Mouse (Mus musculus) v-Abl transformed pro-B cells (cell line): ENCODE results near the gene Lhfpl3.

Experiments
- in situ Hi-C, 2 experiments: fragments of 400-800 bp; cut with MboI; formaldehyde crosslinking; loops; one replicate each; pipeline ENCODE4 v1.15.1; 2025; ENCODE audit not compliant: unreplicated experiment in 2 of 2

The Lhfpl3 gene

DNA sequence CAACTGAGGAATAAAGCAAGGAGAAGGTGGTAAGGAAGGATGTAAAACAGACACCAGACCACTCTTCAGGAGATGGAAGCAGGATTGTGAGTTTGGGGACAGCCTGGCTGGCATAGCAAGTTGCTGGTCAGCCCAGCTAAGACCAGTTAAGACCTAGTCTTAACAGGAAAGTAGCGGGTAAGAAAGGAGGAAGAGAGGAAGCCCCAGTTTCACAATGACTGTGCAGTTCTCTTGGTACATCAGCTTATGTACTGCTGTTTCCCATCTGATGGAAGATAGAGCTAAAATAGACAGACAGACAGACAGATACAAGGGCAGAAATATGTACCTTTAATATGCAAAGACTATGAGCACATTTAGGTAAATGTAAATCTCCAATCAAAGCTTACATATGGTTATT lies 171.3 kb downstream of the Lhfpl3 start:
- in situ Hi-C loops, result no loop called here

DNA sequence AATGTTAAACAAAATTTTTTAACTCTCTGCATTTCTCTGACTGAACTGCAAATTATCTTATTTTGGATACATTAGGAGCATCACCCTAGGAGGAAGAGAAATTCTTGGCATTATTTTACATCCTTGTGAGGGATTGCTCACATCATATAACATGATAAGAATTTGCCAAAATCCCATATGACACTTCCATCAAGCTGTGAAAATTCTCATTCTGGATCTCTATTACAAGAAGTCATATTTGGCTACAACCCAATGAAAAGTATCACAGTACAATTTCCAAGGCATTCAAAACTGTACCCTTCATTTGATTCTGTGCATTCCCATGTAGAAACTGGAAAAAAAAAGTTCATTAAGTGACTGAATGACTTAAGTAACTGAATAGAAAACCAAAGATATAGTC lies 180.3 kb downstream of the Lhfpl3 start:
- in situ Hi-C loops, result no loop called here

DNA sequence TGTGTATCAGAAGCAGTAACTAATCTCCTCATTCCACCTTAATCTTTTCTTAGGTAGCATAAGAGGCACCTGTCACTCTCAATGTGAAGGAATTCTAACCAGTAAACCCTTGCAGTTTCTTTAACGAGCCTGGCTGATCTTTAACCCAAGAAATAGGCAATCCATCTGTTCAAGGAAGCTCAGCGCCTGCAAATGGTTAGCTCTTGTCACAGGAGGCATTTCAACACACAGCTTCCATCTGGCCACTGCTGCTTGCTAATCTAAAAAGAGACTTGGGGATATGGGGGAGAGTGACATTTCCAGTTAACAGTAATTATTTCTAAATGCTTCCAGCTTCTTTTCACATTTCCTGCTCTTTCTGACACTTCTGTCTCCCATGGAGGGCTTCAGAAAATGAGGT lies 182.9 kb downstream of the Lhfpl3 start:
- in situ Hi-C loops, result no loop called here

DNA sequence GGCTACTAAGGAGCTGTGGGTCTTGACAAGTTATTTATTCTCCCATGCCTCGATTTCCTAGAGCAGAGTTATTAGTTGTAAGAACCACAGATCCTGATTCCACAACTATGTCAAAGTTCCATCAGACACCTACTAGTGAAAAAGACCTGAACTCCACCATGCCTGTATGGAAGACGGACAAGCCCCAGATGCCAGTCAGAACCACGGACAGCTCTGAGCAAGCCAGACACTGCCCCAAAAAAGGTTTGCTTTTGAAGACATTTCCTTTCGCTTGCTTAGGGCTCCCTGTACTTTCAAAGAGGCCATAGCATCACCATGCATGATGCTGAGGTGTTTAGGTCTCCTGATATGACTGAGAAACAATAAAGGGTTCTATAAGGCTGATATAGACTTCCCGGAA lies 197.4 kb downstream of the Lhfpl3 start:
- in situ Hi-C loops, result no loop called here

DNA sequence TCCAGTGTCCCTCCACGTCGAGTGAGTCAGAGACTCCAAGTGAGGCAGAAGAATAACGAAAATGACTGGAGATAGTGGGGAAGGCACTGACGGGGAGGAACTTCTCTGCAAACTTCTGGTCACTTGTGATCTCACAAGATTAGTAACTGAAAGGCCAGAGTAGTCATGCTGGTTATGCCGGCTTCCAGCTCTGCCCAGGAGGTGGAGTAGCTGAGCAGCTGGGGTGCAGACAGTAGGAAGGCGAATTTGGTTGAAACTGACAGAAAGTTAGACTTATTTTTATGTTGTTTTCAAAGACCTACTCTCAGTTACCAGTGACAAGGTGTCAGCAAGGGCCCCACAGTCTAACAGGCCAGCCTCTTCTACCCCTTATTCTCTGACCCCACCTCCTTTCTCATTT lies 217.4 kb downstream of the Lhfpl3 start:
- in situ Hi-C loops, result no loop called here

DNA sequence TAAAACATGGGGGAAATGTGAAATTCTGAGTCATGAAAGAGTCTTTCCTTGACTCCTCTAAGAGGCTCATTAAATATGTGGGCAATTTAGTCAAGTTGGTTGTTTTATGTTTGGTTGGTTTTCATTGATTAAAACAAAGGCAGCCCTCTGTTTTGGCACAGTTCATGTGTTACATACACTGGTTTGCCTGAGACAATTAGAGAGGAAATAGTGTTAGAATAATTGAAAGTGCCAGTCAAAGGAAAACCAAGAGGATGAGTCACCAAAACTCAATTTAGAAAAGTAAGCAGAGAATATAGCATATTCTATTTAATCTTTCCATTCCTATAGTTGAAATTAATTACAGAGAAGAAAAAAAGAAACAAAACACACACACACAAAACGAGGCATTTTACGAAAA lies 240.9 kb downstream of the Lhfpl3 start:
- in situ Hi-C loops, result no loop called here

DNA sequence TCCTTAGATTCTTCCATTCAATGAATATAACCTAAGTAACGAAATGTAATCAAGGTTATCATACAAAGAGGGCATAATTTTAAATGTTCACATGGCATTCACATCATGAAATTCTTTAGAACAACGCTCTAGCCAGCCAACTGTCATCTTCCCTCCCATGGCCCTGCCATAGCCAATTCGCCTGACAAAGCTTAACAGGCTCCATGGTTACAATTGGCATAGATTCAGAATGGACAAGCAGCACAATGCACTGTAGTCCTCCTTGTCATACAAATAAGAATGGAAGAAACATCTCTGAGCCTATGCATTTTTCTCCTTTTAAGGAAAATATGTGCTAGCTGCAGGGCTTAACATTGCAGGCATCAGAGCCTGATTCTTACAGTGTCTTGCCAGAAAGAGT lies 254.0 kb downstream of the Lhfpl3 start:
- in situ Hi-C loops, result no loop called here

DNA sequence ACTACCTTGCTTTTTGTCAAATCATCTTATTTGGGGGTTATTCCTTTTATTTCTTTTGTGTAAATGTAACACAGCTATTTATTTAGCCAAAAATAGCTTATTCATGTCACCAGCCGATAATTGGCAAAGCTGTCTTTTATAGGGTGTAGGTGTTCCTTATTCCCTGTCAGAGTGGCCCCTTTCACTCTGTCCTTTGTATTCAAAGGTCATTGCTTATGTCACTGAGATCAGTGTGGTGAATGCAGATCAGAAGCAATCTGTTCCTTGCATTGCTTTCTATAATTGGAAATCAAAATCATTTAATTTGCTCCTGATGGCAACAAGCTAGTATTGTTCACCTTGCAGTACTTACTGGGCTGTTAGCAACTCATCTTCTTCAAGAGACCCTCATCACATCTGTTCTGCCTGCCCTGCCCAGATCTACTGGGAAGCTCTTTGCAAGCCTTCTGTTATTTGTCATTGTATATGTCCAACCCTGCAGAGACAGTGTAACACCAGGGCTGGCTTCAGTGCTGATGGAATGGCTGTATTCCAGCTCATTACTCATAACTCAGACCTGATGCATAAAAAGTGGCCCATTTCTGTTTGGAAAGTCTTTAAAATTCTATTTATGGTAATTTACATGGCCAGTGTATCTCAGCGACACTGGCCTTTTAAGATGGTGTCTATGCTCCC lies 257.4 kb downstream of the Lhfpl3 start:
- in situ Hi-C loops, result no loop called here

DNA sequence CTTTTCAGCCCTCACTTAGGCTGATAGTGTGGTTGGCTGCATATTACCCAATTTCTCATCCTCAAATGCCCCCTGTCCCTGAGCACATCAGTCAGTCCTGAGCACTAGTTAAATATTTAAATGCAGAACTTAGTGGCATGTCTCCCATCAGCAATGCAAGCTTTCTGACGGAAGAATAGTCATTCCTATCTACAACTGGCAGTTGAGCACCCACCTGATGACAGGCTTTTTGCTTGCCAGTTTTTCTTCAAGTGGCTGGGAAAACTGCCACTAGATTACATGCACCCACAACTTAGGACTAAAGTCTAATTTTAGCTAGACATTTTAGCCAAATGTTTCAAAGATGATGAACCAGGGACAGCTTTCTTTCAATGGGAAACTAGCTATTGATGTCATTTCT lies 260.3 kb downstream of the Lhfpl3 start:
- in situ Hi-C loops, result no loop called here

DNA sequence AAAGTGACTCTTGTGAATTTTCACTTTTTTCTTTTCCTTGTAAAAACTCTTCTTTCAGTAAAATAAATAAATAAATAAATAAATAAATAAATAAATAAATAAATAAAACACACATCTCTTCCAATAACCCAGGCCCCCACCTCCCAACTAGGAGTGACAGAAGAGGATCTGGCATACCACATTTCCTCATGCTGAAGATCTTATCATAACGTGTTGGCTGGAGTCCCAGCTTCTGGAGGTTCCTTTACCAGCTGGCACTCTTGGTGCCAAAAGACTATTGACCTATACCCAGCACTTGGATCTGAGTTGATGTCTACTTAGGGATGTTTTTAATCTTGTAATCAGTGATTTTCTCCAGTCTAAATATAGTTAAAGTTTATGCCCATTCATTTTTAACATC lies 264.6 kb downstream of the Lhfpl3 start:
- in situ Hi-C loops, result no loop called here

DNA sequence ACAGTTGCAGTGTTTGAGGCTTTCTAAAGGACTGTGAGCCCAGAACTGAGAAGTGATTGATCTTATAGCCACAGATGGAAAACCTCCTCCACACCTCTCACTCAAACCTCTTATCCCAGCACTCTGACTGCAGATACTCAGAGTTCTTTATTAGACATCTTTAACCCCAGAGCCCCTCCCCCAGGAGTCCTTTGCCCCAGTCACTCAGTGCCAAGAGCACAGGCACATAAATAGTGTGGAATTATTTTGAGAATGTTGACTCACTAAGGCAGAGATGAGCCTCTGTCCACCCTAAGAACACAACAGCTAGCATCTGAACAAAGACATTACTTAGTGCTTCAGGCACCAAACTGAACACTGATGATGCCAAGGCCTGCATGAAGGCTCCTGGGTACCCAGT lies 268.1 kb downstream of the Lhfpl3 start:
- in situ Hi-C loops, result no loop called here

DNA sequence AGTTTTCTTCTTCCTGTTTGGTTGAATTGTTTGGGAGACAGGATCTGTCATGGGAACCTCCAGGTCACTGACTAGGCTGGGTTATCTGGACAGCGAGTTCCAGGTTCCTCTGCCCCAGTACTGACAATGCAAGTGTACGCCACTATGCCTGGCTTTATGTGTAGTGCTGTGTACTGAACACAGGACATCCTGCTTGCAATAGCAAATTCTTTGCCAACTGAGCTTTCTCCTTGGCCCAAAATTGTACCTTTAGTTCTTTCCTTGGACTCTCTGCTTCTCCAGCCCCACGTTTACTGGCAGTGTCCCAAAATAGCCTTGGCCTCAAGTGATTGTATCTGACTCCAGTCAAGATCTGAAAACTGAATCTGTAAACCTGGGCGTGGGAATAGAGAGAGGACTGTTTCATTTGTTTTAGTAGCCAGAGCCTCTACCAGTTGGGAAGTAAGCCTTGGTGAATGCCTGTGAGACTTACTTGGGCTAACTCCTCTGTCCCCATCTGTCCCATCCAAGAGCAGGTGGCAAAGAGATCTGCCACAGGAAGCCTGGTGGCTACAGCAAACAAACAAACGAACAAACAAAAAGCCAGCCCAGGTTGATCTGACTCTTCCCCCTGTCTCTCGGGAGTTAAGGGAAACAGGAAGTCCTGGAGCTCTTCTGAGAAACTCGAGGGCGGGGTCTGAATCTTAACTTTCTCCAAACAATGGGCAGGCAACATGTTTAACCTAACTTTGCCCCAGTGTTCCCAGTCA lies 269.9 kb downstream of the Lhfpl3 start:
- in situ Hi-C loops, result no loop called here

DNA sequence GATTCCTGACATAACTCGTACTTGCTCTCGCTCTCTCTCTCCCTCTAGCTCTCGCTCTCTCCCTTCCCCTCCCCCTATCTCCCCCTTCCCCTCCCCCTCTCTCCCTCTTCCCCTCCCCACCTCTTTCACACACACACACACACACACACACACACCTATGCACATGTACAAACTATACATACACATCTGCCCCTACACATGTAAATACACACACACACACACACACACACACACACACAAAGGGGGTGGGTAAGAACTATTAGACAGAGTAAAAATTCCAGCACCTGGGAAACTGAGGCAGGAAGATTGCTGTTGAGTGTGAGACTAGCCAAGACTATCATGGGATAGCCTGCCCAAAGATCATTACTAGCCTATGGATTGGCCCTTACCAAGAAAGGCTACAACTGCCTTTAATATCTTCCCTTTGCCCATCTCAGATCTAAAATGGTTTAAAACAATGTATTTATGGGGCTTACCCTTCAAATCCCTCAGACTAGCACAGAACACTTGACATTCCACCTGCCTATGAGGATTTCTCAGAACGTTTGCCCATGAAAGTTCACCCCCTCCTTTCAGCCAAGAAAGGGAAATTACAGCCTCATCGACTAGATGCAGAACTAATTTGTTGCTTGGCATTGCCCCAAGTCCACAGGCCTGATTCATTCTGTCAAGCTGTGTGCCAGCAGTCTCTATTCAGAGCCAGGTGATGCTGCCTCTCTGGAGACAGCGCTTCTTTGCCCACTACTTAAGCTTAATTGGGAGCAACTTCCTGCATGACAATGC lies 289.3 kb downstream of the Lhfpl3 start:
- in situ Hi-C loops, result no loop called here

DNA sequence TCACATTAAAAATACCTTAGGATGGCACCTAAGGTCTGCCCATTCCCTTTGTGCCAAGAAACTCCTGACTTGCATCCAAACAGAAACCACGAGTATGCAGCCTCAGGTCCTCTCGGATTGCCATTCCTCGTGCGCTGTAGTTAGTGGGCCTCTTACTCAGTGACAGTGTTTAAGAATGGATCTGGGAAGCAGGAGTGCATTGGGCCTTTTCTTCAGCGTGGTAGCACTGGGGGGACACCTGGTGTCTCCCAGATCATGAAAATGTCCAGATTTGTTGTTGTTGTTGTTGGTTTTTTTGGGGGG lies 289.8 kb downstream of the Lhfpl3 start:
- in situ Hi-C loops, result no loop called here

DNA sequence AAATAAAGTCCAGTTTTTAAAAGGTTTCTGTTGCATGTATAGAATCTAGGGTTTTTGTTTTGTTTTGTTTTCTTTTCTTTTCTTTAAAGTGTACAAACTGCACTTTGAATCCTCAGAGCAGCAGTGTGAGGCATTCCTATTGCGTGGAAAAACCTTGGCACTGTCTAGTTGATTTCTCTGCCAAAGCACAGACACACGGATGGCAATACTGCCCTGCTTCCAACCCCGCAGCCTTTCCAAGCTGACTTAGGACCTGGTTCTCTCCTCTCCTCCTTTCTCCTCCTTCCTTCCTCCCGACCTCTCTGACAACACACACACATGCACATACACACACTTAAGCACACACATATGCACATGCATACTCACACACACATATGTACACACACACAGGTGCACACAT lies 294.6 kb downstream of the Lhfpl3 start:
- in situ Hi-C loops, result no loop called here

DNA sequence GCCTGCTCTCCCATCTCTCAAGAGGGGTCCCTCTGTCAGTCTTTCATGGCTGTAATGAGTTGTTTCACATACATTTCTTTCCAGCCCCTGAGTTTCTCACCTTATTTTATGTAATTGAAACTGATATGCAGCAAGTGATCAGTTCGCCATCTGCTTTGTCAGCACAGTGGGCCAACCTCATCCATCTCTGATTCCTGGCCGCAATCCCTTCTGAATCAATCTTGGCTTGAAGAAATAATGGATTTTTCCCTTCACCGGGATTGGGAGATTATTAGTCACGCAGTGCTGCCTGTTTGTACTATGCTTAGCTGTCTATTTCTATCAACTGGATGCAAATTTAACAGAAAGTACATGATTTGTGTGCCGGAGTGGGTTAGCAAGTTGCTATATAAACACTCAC lies 297.0 kb downstream of the Lhfpl3 start:
- in situ Hi-C loops, result no loop called here

DNA sequence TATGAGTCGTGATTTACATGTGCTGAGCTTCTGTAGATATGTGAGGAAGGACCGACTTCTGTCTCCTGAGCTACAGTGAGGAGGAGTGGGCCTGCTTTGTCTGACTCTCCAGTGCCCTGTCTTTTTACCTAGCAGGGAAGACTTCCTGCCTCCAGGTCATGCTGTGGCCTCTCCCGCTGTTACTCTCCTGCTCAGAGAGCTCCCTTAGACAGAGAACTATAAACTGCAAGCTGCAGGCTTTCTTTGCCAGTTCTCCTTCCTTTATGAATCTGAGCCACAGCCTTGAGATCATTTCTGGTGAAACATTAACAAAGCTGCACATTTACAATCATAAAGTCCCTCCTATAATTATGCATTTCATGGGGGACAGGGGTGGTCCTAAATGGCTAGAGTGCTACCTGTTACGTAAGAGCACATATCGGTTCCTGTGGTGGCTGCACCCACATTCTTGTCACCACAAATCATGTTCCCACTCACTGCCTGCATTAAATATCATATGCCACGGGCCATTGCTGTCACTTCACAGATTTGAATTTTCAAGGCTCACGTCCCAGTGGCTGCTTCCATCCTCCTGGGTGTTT lies 303.3 kb downstream of the Lhfpl3 start:
- in situ Hi-C loops, result no loop called here

DNA sequence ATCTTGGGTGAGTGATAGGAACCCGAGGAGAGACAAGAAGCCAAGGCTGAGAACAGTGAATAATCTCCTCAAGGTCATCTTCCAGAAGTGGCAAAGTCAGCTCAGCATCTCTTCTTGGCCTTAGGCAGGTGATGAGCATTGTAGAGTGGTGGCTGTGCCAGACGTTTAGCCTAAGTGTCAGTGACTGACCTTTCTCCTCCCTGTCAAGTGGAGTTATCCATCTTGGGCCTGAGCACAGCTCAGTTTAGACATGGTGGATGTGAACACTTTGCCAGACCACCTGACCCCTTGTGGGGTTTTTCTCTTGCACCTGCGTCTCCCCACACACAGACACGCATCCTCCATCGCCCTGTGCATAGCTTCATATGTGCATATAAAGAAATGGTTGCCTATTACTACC lies 305.6 kb downstream of the Lhfpl3 start:
- in situ Hi-C loops, result no loop called here

DNA sequence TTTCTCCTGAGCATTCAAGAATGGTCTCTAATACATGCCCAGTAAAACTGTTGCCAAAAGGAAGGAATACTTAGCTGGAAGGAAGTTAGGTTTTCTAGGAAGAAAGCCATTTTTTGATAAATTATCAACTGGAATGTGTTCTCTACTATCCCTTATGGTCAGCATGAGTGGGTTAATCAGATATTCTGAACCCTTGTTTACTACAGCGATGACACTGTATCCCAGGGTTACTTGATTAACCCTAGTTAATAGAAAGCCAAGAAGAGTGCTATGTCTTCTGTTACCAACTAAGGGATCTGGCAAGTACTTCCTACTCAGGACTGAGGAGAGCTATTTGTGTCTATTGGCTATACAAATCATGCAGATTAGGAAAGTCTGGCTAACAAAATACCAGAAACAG lies 349.0 kb downstream of the Lhfpl3 start:
- in situ Hi-C loops, result no loop called here

DNA sequence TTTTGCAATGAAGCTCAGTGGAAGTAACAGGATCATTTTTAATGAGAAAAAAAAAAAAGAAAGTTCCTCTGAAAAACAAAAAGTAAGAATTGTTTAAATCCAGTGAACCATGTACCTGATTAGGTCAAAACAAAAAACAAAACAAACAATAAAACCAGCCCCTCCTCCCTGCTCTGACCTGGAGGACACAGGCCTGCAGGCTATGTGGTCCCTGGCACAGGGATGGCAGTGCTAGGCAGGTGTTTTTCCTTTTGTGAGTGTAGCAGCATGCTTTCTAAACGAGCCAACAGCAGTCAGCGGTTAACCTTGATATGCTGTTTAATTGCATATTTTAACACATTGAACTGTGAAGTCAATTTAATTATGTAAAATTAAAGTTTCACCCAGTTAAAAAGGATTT lies 360.7 kb downstream of the Lhfpl3 start:
- in situ Hi-C loops, result no loop called here

DNA sequence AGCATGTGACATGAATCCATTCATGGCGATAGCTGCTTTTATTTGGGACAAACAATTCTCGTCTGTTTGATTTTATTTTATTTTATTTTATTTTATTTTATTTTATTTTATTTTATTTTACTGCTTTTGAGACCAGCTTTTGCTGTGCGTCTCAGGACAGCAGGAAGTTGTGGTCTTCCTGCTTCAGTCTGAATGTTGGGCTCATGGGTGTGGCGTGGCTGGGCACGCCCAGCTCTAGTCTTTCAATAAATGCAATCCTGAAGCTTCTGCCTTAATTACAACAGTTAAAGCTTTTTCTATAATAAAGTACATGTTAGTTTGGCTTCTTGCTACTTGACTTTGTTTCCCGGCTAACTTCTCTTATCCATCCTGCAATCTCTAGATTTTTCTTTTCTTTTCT lies 365.4 kb downstream of the Lhfpl3 start:
- in situ Hi-C loops, result no loop called here

DNA sequence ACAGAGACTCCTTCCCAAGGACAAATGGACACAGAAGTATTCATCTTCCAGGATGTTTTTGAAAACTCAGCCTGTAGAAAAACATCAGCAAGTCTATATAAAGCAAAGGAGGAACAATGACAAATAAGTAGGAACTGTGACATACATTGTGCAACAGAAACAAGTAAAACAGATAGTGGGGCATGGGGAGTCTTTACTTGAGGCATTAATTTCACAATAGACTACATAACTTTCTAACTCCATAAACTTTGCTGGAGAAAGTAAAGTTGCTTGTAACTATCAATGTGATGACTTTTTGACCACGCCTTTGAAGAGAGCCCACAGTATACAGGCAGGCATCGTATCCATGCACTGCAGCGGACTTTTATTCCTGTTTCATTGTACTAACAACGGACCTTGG lies 368.4 kb downstream of the Lhfpl3 start:
- in situ Hi-C loops, result no loop called here
